Mouse (Mus musculus) heart, embryonic 15.5 days (tissue): ENCODE data around the gene Ypel3. TPM values are rescaled to one million over a fixed set of nuclear protein-coding genes. Genes with fewer than 3 reads are reported as not detected.

ENCODE experiments used
- ATAC-seq: fragments of 200-750 bp; cut with Nextera tagmentation; replicated peaks from 2 replicates; pipeline ENCODE4 v1.8.0; 2017; ENCODE audit warnings: low read depth, moderate TSS enrichment; ENCODE audit not compliant: insufficient number of reproducible peaks, insufficient read depth, low FRiP score
- H3K27ac ChIP-seq: fragments of 300-500 bp; sonication (generic); 2 replicates; pipeline ENCODE4 v1.5.1; 2015; ENCODE audit warnings: mild to moderate bottlenecking, inconsistent platforms
- H3K27me3 ChIP-seq: fragments of 300-500 bp; sonication (generic); 2 replicates; pipeline ENCODE4 v1.6.1; 2015; ENCODE audit warnings: inconsistent platforms
- H3K36me3 ChIP-seq: fragments of 300-500 bp; sonication (generic); 2 replicates; pipeline ENCODE4 v1.6.1; 2015; ENCODE audit warnings: mild to moderate bottlenecking, inconsistent platforms
- H3K4me1 ChIP-seq: fragments of 300-500 bp; sonication (generic); replicated peaks from 2 replicates; pipeline ENCODE4 v1.6.1; 2015; ENCODE audit warnings: inconsistent platforms
- H3K4me2 ChIP-seq: fragments of 300-500 bp; sonication (generic); 2 replicates; pipeline ENCODE4 v1.6.1; 2015; ENCODE audit warnings: inconsistent platforms, mild to moderate bottlenecking, moderate library complexity
- H3K4me3 ChIP-seq: fragments of 300-500 bp; sonication (generic); 2 replicates; pipeline ENCODE4 v1.5.1; 2015; ENCODE audit warnings: mild to moderate bottlenecking, inconsistent platforms
- H3K9ac ChIP-seq: fragments of 300-500 bp; sonication (generic); 2 replicates; pipeline ENCODE4 v1.6.1; 2015; ENCODE audit warnings: mild to moderate bottlenecking, inconsistent platforms
- H3K9me3 ChIP-seq: fragments of 300-500 bp; sonication (generic); replicated peaks from 2 replicates; pipeline ENCODE4 v1.6.1; 2016; ENCODE audit warnings: inconsistent platforms
- WGBS: fragments of 180-500 bp; shearing (Covaris S2); methylation state at CpG from one replicate; pipeline ENCODE4 v1.1.7; 2015; ENCODE audit warnings: mixed read lengths; 5-methylcytosine and 5-hydroxymethylcytosine counted together
- polyA plus RNA-seq: library from polyadenylated mRNA; unstranded; fragments of >200 nt; fragmentation: Nextera tagmentation; extraction: Ambion mirVana; gene quantifications from 2 replicates; pipeline ENCODE4 v1.2.1, GENCODE M21; 2015

Gene Ypel3
- polyA plus RNA-seq, 1 experiment from 2014 or later, result 78.1 TPM

- H3K27ac ChIP-seq, result no peak overlapping the region
- ATAC-seq, result no peak
- no peaks in the 10 kb centered on the region; the same call in 1 of the 2 replicates for H3K27me3 ChIP-seq
Measured at GRCm38 (mm10) chr7:126749582-126750343, 27.0 kb upstream of the Ypel3 start.

GRCm38 (mm10) chr7:126754866-126755265 is 21.9 kb upstream of the Ypel3 start:
- Histone ChIP-seq H3K27me3 (no peaks in the 10 kb centered on the region), H3K4me1 (peaks cover 7% of the 10 kb centered on the region), H3K27ac (peak overlapping the region; percentile 33; the same call in 1 of the 2 replicates), H3K4me3 (no peak overlapping the region), H3K36me3 (no peaks in the 10 kb centered on the region), H3K9me3 (no peaks in the 10 kb centered on the region), H3K4me2 (peak overlapping the region; percentile 28), H3K9ac (0 out of 2 replicates have a peak overlapping the region, but pooled peaks have one; percentile 4)
- ATAC-seq, result peak; percentile 51
- under 1% methylated on average over 9 of the region's 9 CpGs for WGBS

More at GRCm38 (mm10) chr7:126749582-126750343, 27.0 kb upstream of the Ypel3 start:
- H3K36me3 ChIP-seq, result no peaks in the 10 kb centered on the region
- no peaks in the 10 kb centered on the region for H3K9me3 ChIP-seq
- no peak overlapping the region for H3K9ac ChIP-seq
- 88% methylated on average over 17 of the region's 17 CpGs for WGBS
- H3K4me1 ChIP-seq, result no peaks in the 10 kb centered on the region
- H3K4me3 ChIP-seq, result no peak overlapping the region
- H3K4me2 ChIP-seq, result no peak overlapping the region

GRCm38 (mm10) chr7:126758539-126758938 is 18.2 kb upstream of the Ypel3 start:
- H3K36me3 ChIP-seq, result peaks cover 6% of the 10 kb centered on the region
- no peak overlapping the region for H3K4me2 ChIP-seq
- H3K9ac ChIP-seq, result no peak overlapping the region
- no peaks in the 10 kb centered on the region for H3K27me3 ChIP-seq
- no peaks in the 10 kb centered on the region for H3K9me3 ChIP-seq
- no peak overlapping the region for H3K27ac ChIP-seq
- H3K4me1 ChIP-seq, result peaks cover 40% of the 10 kb centered on the region
- no peak overlapping the region for H3K4me3 ChIP-seq
- no peak for ATAC-seq
- WGBS, result 76% methylated on average over 7 of the region's 7 CpGs

- 2% methylated on average over 27 of the region's 38 CpGs for WGBS
Measured at GRCm38 (mm10) chr7:126759050-126759671, 17.6 kb upstream of the Ypel3 start, which contains the start of gene Mapk3. Mapk3 (plus strand) TSS chr7:126759601.

GRCm38 (mm10) chr7:126759672-126760390 is 16.9 kb upstream of the Ypel3 start:
- peak; percentile 20 for ATAC-seq
- Histone ChIP-seq H3K4me1 (peaks cover 40% of the 10 kb centered on the region), H3K9ac (peak overlapping the region; percentile 93), H3K4me2 (peak overlapping the region; percentile 90), H3K4me3 (peak overlapping the region; percentile 83), H3K9me3 (no peaks in the 10 kb centered on the region), H3K27me3 (no peaks in the 10 kb centered on the region), H3K36me3 (peaks cover 19% of the 10 kb centered on the region), H3K27ac (peak overlapping the region; percentile 94)
- WGBS, result 2% methylated on average over 21 of the region's 24 CpGs

More at GRCm38 (mm10) chr7:126759050-126759671, 17.6 kb upstream of the Ypel3 start, which contains the start of gene Mapk3:
- H3K4me2 ChIP-seq, result peak within 1 kb of the TSS; percentile 90
- no peaks in the 10 kb centered on the region for H3K27me3 ChIP-seq
- peak within 1 kb of the TSS; percentile 94 for H3K27ac ChIP-seq
- peak within 1 kb of the TSS; percentile 83 for H3K4me3 ChIP-seq
- no peaks in the 10 kb centered on the region for H3K9me3 ChIP-seq
- peaks cover 12% of the 10 kb centered on the region for H3K36me3 ChIP-seq
- H3K9ac ChIP-seq, result peak within 1 kb of the TSS; percentile 93
- H3K4me1 ChIP-seq, result peaks cover 40% of the 10 kb centered on the region
- ATAC-seq, result peak; percentile 74

GRCm38 (mm10) chr7:126760391-126760802 is 16.4 kb upstream of the Ypel3 start:
- Histone ChIP-seq H3K4me1 (peaks cover 37% of the 10 kb centered on the region), H3K4me2 (peak overlapping the region; percentile 90), H3K36me3 (peaks cover 25% of the 10 kb centered on the region), H3K4me3 (peak overlapping the region; percentile 83), H3K27ac (peak overlapping the region; percentile 94), H3K9ac (peak overlapping the region; percentile 93), H3K9me3 (no peaks in the 10 kb centered on the region), H3K27me3 (no peaks in the 10 kb centered on the region)
- 15% methylated on average over 3 of the region's 3 CpGs for WGBS
- ATAC-seq, result peak; percentile 62

GRCm38 (mm10) chr7:126760956-126761355 is 15.8 kb upstream of the Ypel3 start:
- Histone ChIP-seq H3K9me3 (no peaks in the 10 kb centered on the region), H3K36me3 (peaks cover 30% of the 10 kb centered on the region), H3K27me3 (no peaks in the 10 kb centered on the region), H3K27ac (peak overlapping the region; percentile 94), H3K4me2 (peak overlapping the region; percentile 90), H3K9ac (0 out of 2 replicates have a peak overlapping the region, but pooled peaks have one; percentile 93), H3K4me1 (peaks cover 37% of the 10 kb centered on the region), H3K4me3 (peak overlapping the region; percentile 83)
- WGBS, result 51% methylated on average over 4 of the region's 4 CpGs
- no peak for ATAC-seq

- Histone ChIP-seq H3K4me3 (no peak overlapping the region; the same call in 1 of the 2 replicates), H3K27me3 (no peaks in the 10 kb centered on the region), H3K27ac (peak overlapping the region; percentile 94; the same call in 1 of the 2 replicates), H3K4me2 (peak overlapping the region; percentile 90), H3K4me1 (peaks cover 37% of the 10 kb centered on the region), H3K9ac (no peak overlapping the region), H3K9me3 (no peaks in the 10 kb centered on the region), H3K36me3 (peaks cover 36% of the 10 kb centered on the region)
- ATAC-seq, result no peak
- 56% methylated on average over 6 of the region's 6 CpGs for WGBS
Measured at GRCm38 (mm10) chr7:126761529-126762067, 15.2 kb upstream of the Ypel3 start.

GRCm38 (mm10) chr7:126762471-126763008 is 14.2 kb upstream of the Ypel3 start:
- WGBS, result 44% methylated on average over 17 of the region's 17 CpGs
- Histone ChIP-seq H3K9ac (0 out of 2 replicates have a peak overlapping the region, but pooled peaks have one; percentile 0), H3K4me1 (peaks cover 37% of the 10 kb centered on the region), H3K27ac (no peak overlapping the region), H3K27me3 (no peaks in the 10 kb centered on the region), H3K4me2 (no peak overlapping the region; the same call in 1 of the 2 replicates), H3K36me3 (peaks cover 43% of the 10 kb centered on the region), H3K4me3 (no peak overlapping the region), H3K9me3 (no peaks in the 10 kb centered on the region)
- no peak for ATAC-seq

GRCm38 (mm10) chr7:126765540-126765939 is 11.2 kb upstream of the Ypel3 start:
- Histone ChIP-seq H3K4me1 (peaks cover 26% of the 10 kb centered on the region), H3K36me3 (peaks cover 66% of the 10 kb centered on the region), H3K9ac (no peak overlapping the region), H3K9me3 (no peaks in the 10 kb centered on the region), H3K4me2 (no peak overlapping the region), H3K27me3 (no peaks in the 10 kb centered on the region), H3K4me3 (no peak overlapping the region), H3K27ac (no peak overlapping the region)
- ATAC-seq, result no peak
- WGBS, result 81% methylated on average over 9 of the region's 9 CpGs
